Mouse (Mus musculus): Measurements from ENCODE around the gene Bclaf3.

Gene Bclaf3

DNA sequence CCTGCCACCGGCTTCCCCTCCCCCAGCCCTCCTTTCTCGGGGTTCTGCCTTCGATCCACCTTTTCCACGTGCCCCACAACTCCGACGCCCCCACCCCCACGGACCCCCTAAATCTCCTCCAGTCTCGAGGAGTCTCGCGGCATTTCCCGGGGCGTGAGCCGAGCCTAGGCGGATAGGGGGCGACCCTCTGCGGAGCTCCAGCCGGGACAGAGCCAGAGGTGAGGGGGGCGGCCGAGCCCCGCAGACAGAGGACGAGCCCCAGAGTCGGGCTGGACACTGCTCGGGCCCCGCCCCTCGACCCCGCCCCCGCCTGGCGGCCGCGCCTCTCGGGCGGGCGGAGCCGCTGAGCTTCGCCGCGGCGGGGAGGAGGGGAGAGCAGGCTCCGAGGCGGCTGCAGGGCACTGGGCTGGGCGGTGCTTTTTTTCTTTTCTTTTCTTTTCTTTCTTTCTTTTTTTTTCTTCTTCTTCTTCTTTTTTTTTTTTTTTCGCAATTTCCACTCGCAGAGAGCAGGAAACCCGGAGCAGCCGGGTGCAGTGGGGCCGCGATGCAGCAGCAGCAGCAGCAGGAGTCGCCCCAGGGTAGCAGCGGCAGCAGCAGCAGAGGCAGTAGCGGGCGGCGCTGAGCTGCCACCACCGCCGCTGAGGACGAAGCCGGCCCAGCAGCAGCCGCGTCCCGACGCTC, 100.6 kb downstream of the Bclaf3 start, which contains the start of gene Sh3kbp1:
Gene Sh3kbp1, plus strand, starts transcription at position 366 of the 681 bp plus-strand sequence.
- DNase-seq (ENCODE audit: low read depth, low spot score), result peak; percentile 52

DNA sequence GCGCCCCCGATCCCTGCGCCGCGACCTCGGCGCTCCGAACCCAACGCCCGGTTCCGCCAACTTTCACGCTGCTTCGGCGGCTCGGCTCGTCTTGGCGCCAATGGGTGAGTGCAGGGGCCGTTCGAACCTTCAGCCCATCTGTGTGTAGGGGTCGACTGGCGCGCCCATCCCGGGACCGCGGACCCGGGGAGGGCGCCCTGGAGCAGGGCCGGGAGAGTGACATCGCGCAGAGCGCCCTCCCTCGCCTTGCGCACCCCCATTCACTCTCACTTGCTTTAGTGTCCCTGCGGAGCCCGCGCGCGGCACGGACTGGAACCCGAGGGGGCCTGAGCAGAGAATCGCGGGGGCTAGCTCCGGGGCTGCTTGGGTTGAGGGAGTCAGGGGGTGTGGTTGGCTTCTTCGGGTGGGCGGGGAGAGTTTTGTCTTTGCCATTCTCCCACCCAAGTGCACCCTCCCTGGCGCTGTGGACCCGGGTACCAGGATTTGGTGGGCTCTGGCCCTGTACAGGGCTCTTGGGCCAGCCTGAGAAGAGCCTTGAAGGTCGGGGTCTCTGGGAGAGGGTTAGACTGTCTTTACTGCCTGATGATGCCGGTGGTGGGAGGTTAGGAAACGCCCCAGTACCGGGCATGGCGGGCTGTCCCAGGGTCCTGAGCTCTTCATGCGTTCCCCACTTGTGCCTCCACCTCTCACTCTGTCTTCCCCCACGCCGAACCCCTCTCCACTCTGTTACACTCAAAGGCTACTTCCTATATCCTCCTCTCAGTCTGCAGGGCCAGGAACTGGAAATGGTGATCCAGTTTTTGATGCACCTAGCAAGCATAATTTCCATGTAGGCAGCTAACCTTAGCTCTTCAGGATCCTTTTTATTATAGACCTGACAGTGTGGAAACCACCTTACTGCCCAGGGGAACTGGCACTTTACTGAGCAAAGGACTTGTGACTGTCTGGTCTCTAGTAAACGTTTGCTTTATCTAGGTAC, 101.4 kb downstream of the Bclaf3 start:
- DNase-seq (ENCODE audit: low read depth, low spot score), result peak; percentile 34

DNA sequence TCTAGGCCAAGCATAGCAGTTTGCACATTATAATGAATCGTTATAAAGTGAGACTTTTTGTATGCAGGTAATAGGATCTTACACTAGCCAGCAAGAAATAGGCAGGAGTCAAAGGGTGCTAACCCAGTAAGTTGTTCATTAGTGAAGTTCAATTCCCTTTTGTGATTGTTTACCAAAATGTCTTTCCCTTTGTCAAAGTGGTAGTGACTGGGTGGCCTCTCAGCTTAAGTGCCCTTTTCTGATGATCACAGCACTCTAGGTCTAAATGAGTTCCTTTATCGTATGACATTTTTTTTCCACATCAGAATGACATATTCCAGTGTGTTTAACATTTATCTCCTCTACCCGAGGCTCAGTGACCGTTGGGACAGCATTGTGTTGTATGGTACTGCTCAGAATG, 102.1 kb downstream of the Bclaf3 start:
- DNase-seq (ENCODE audit: low read depth, low spot score), result no peak

DNA sequence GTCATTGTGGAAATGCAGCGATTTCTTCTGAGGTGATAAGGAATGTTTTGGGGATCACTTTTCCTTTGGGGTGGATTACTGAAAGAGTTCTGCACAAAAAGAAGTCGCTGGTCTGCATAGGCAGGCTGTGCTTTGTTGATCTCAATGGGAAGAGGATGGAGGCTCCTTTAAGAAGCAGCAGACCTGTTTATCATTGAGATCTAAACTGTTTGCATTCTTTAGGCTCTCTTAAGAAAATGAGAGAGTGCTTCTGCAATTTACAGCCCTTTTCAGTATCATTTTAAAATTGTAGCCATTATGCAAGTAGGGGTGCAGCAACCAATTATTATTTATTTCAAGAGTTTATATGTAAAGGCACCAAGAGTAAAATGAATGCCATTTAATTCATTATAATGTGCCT, 102.7 kb downstream of the Bclaf3 start:
- DNase-seq (ENCODE audit: low read depth, low spot score), result no peak

DNA sequence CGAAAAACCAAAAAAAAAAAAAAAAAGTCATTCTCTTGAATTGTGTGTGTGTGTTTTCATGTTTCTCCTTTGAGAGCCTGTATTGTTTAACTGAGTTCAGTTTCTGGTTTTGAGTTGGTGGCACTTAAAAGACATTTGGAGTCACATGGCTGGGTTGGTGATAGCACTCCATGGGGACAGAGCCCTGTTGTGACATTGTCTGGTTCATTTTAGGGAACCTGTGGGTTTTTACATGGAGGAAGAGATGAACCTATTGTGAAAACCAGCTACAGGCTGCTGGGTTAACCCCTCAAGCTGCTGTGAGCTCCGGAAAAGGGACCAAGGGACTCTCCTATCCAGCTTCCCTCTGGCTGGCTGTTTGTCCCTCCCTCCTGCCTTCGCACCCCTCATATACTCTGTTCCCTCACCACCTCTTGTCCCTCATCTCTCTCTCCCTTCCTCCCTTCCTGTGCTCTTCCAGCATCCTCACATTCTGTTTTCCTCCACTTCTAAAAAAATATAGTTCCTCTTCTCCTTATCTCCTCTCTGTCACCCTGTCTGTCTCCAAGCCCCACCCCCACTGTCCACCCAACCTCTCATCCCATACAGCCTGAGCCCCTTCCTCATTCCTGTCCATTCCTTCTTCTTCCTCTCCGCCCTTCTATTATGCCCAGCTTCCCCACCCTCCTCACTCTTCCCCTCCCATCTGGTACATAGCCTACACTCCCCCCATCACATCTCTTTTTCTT, 112.2 kb downstream of the Bclaf3 start:
- no peak for DNase-seq (ENCODE audit: low read depth, low spot score)

DNA sequence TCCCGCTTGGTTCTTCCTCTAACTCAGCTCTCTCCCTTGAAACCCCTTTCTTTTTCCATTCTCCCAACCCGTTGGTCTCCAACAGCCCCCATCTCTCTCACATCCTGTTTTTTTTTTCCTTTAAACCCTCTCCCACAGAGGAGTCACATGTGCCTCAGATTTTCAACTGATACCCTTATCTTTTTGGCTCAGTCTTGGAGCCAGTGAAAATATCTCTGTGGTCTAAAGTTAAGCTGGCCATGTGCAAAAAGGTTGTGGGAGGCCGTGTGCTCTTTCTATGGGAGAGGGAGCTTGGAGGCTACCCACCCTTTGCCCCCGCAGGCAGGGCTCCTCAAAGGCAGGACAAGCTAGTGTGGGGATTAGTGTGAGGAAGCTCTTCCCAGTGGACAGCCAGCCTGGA, 113.5 kb downstream of the Bclaf3 start:
- no peak for DNase-seq (ENCODE audit: low read depth, low spot score)
